Mouse (Mus musculus): ENCODE results near the gene Gm49342. TPM values are rescaled to one million over a fixed set of nuclear protein-coding genes. Genes with fewer than 3 reads are reported as not detected.
A peak's percentile ranks its signal among the peaks of the same experiment; 100 is the strongest.
"Not testable (repeated sequence)": the region's sequence is repeated elsewhere in the genome, so short reads cannot be mapped to it uniquely, and the experiment has no call there.

Gm49342 gene
- 27.3 TPM for polyA plus RNA-seq (2012; fragmentation: generic; extraction: Trizol)
- long read RNA-seq, experiment 1, result 0 reads
- long read RNA-seq, experiment 2, result 0 reads

- Histone ChIP-seq H3ac (ENCODE audit: control insufficient read depth, insufficient read length, low read depth) (peak within 1 kb of the TSS; percentile 59), H3K79me3 (ENCODE audit: low read depth) (peaks cover 1% of the 10 kb centered on the region), H3K27me3 (ENCODE audit: control insufficient read depth, insufficient read depth, insufficient read length) (no peaks in the 10 kb centered on the region), H3K79me2 (ENCODE audit: control insufficient read depth, insufficient read depth) (peaks cover 5% of the 10 kb centered on the region), H3K4me3 (ENCODE audit: insufficient read depth, poor library complexity, severe bottlenecking) (peak within 1 kb of the TSS; percentile 32), H3K36me3 (ENCODE audit: control insufficient read depth, insufficient read depth) (no peaks in the 10 kb centered on the region)
- TF ChIP-seq MAX (IDR thresholded peaks at IDR 0.05) (no peak), CEBPB (IDR thresholded peaks at IDR 0.05; ENCODE audit: low read depth) (peak; percentile 78), CTCF (IDR thresholded peaks at IDR 0.05; ENCODE audit: control insufficient read depth, insufficient read depth, insufficient read length) (peak; percentile 12)
Measured at GRCm38 (mm10) chr14:50943932-50944667, at the start of gene Gm49342. Gene Gm49342 (plus strand): TSS chr14:50944517.

GRCm38 (mm10) chr14:50895407-50895806 is 48.9 kb upstream of the Gm49342 start:
- Histone ChIP-seq H3K79me3 (ENCODE audit: low read depth) (no peaks in the 10 kb centered on the region), H3K36me3 (ENCODE audit: control insufficient read depth, insufficient read depth) (no peaks in the 10 kb centered on the region), H3K79me2 (ENCODE audit: control insufficient read depth, insufficient read depth) (no peaks in the 10 kb centered on the region), H3K4me3 (ENCODE audit: insufficient read depth, poor library complexity, severe bottlenecking) (no peak overlapping the region), H3ac (ENCODE audit: control insufficient read depth, insufficient read length, low read depth) (no peak overlapping the region), H3K27me3 (ENCODE audit: control insufficient read depth, insufficient read depth, insufficient read length) (no peaks in the 10 kb centered on the region)
- TF ChIP-seq MYOD1 (IDR thresholded peaks at IDR 0.05; ENCODE audit: control insufficient read depth, insufficient read length, low read depth) (no peak), CTCF (IDR thresholded peaks at IDR 0.05; ENCODE audit: control insufficient read depth, insufficient read depth, insufficient read length) (no peak), MYOG (IDR thresholded peaks at IDR 0.05; ENCODE audit: control insufficient read depth, extremely low read depth, insufficient read length) (no peak), CEBPB (IDR thresholded peaks at IDR 0.05; ENCODE audit: low read depth) (no peak), USF1 (IDR thresholded peaks at IDR 0.05; ENCODE audit: low read depth) (no peak), MAX (IDR thresholded peaks at IDR 0.05) (no peak), FOSL1 (IDR thresholded peaks at IDR 0.05; ENCODE audit: insufficient read depth, low read length, poor library complexity, severe bottlenecking) (no peak)

- H3K4me3 ChIP-seq (ENCODE audit: insufficient read depth, poor library complexity, severe bottlenecking), result no peak overlapping the region
- no peaks in the 10 kb centered on the region for H3K27me3 ChIP-seq (ENCODE audit: control insufficient read depth, insufficient read depth, insufficient read length)
Measured at GRCm38 (mm10) chr14:50895985-50896746, 48.2 kb upstream of the Gm49342 start.

DNA sequence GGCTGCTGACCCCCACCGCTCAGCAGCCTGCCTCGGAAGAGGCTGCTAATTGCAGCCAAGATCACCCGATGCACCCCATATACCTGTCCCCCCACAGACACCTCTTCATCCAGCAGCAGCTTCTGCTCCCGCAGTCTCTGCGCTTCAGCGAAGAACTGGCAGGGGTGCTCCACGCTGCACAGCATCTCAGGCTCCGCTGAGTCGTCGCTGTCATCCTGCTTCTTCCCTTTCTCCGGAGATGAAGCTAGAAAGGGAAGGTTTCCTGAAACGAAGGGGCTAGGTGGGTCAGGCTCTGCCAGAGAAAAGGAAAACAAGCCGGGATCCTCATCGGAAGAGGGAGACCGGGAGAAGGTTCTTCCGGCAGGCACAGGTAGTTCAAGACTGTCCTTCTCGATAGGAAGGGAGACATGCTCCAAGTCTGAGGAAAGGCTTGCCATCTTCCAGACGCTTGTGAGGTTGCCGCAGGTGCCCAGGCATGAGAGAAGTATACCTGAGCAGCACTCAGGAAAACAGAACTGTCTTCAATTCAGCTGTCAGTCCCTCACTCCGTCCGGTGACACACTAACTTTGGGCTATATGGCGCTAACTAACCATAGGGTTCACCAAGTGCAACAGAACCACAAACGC is 47.5 kb upstream of the Gm49342 start:
- H3K27me3 ChIP-seq (ENCODE audit: control insufficient read depth, insufficient read depth, insufficient read length), result no peaks in the 10 kb centered on the region
- peak overlapping the region; percentile 65 for H3ac ChIP-seq (ENCODE audit: control insufficient read depth, insufficient read length, low read depth)
- no peak for TF ChIP-seq CTCF (IDR thresholded peaks at IDR 0.05; ENCODE audit: control insufficient read depth, insufficient read depth, insufficient read length)
- no peak for TF ChIP-seq FOSL1 (IDR thresholded peaks at IDR 0.05; ENCODE audit: insufficient read depth, low read length, poor library complexity, severe bottlenecking)
- TF ChIP-seq MAX (IDR thresholded peaks at IDR 0.05), result no peak
- no peak for TF ChIP-seq MYOG (IDR thresholded peaks at IDR 0.05; ENCODE audit: control insufficient read depth, extremely low read depth, insufficient read length)
- TF ChIP-seq USF1 (IDR thresholded peaks at IDR 0.05; ENCODE audit: low read depth), result no peak
- no peak for TF ChIP-seq MYOD1 (IDR thresholded peaks at IDR 0.05; ENCODE audit: control insufficient read depth, insufficient read length, low read depth)
- no peak for TF ChIP-seq CEBPB (IDR thresholded peaks at IDR 0.05; ENCODE audit: low read depth)

More at GRCm38 (mm10) chr14:50895985-50896746, 48.2 kb upstream of the Gm49342 start:
- Histone ChIP-seq H3ac (ENCODE audit: control insufficient read depth, insufficient read length, low read depth) (peak overlapping the region; percentile 65), H3K79me2 (ENCODE audit: control insufficient read depth, insufficient read depth) (no peaks in the 10 kb centered on the region), H3K79me3 (ENCODE audit: low read depth) (no peaks in the 10 kb centered on the region), H3K36me3 (ENCODE audit: control insufficient read depth, insufficient read depth) (no peaks in the 10 kb centered on the region)
- peak; percentile 13 for TF ChIP-seq MAX (IDR thresholded peaks at IDR 0.05)
- TF ChIP-seq MYOD1 (IDR thresholded peaks at IDR 0.05; ENCODE audit: control insufficient read depth, insufficient read length, low read depth), result no peak
- TF ChIP-seq CEBPB (IDR thresholded peaks at IDR 0.05; ENCODE audit: low read depth), result peak; percentile 100

DNA sequence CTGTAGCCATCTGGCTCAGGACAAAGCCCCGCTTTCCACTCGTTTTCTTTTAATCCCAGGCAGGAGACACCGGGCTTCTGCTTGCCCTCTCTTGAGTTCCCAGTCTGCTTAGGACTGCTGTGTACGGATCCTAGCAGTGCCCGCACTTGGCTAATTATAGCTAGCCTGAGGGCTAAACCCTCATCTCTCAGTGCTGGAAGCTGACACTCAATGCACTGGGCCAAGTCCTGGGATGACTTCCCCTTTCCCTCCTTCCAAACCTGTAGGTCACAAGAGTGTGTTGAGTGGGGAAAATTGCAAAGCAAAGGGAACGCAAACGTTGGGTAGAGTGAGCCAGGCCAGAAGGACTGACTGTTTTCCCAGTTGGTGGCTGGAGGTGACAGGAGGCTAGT is 46.9 kb upstream of the Gm49342 start, which contains the start of gene Klhl33:
TSS of gene Klhl33 (minus strand) at position 134 of the 392 bp plus-strand sequence.
- Histone ChIP-seq H3ac (ENCODE audit: control insufficient read depth, insufficient read length, low read depth) (peak within 1 kb of the TSS; percentile 65), H3K79me2 (ENCODE audit: control insufficient read depth, insufficient read depth) (no peaks in the 10 kb centered on the region), H3K4me3 (ENCODE audit: insufficient read depth, poor library complexity, severe bottlenecking) (no peak within 1 kb of the TSS), H3K27me3 (ENCODE audit: control insufficient read depth, insufficient read depth, insufficient read length) (no peaks in the 10 kb centered on the region), H3K36me3 (ENCODE audit: control insufficient read depth, insufficient read depth) (no peaks in the 10 kb centered on the region), H3K79me3 (ENCODE audit: low read depth) (no peaks in the 10 kb centered on the region)
- no peak for TF ChIP-seq MYOG (IDR thresholded peaks at IDR 0.05; ENCODE audit: control insufficient read depth, extremely low read depth, insufficient read length)
- no peak for TF ChIP-seq CEBPB (IDR thresholded peaks at IDR 0.05; ENCODE audit: low read depth)
- no peak for TF ChIP-seq MYOD1 (IDR thresholded peaks at IDR 0.05; ENCODE audit: control insufficient read depth, insufficient read length, low read depth)
- no peak for TF ChIP-seq USF1 (IDR thresholded peaks at IDR 0.05; ENCODE audit: low read depth)
- no peak for TF ChIP-seq FOSL1 (IDR thresholded peaks at IDR 0.05; ENCODE audit: insufficient read depth, low read length, poor library complexity, severe bottlenecking)
- no peak for TF ChIP-seq MAX (IDR thresholded peaks at IDR 0.05)
- no peak for TF ChIP-seq CTCF (IDR thresholded peaks at IDR 0.05; ENCODE audit: control insufficient read depth, insufficient read depth, insufficient read length)

More for the DNA sequence above, 47.5 kb upstream of the Gm49342 start:
- no peaks in the 10 kb centered on the region for H3K36me3 ChIP-seq (ENCODE audit: control insufficient read depth, insufficient read depth)
- H3K79me3 ChIP-seq (ENCODE audit: low read depth), result no peaks in the 10 kb centered on the region
- no peaks in the 10 kb centered on the region for H3K79me2 ChIP-seq (ENCODE audit: control insufficient read depth, insufficient read depth)
- H3K4me3 ChIP-seq (ENCODE audit: insufficient read depth, poor library complexity, severe bottlenecking), result no peak overlapping the region

DNA sequence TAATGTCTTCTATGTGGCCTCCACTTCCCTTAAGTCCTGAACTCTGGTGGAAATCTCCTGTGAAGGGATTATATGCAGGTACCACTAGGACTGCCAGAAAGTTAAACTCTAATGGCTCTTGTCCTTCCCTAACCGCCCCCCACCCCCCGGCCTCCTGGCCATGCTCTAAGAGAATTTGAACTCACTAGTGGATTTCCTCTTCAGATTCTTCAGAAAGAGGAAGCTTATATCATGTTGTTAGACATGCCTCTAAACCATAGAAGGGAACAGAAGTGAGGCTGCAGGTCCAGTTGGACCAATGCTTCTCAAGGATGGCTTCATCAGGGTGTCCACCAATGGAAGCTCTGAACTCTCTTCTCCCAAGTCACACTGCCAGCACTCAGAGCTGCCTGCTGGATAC is 46.3 kb upstream of the Gm49342 start:
- H3K27me3 ChIP-seq (ENCODE audit: control insufficient read depth, insufficient read depth, insufficient read length); H3K79me3 ChIP-seq (ENCODE audit: low read depth); H3ac ChIP-seq (ENCODE audit: control insufficient read depth, insufficient read length, low read depth); H3K79me2 ChIP-seq (ENCODE audit: control insufficient read depth, insufficient read depth); H3K36me3 ChIP-seq (ENCODE audit: control insufficient read depth, insufficient read depth); H3K4me3 ChIP-seq (ENCODE audit: insufficient read depth, poor library complexity, severe bottlenecking): not testable (repeated sequence)
